Mouse (Mus musculus) embryonic fibroblast, embryonic 13.5 days (primary cell): ENCODE data around the gene Crebrf. TPM values are rescaled to one million over a fixed set of nuclear protein-coding genes. Genes with fewer than 3 reads are reported as not detected.

Source experiments
- H3K27ac ChIP-seq: 2 replicates; pipeline ENCODE4 v1.5.1; 2012; ENCODE audit warnings: low read length, control low read depth, inconsistent platforms; ENCODE audit not compliant: insufficient read depth
- H3K4me1 ChIP-seq: 2 replicates; pipeline ENCODE4 v1.6.1; 2011; ENCODE audit warnings: low read length; ENCODE audit not compliant: control insufficient read depth, insufficient read depth
- H3K4me3 ChIP-seq: 2 replicates; pipeline ENCODE4 v1.5.1; 2011; ENCODE audit warnings: mild to moderate bottlenecking, control low read depth, low read length; ENCODE audit not compliant: insufficient read depth
- CTCF ChIP-seq: IDR thresholded peaks from 2 replicates; pipeline ENCODE4 v1.5.1; 2011; ENCODE audit warnings: mild to moderate bottlenecking, control low read depth, low read length, moderate library complexity, borderline replicate concordance; ENCODE audit not compliant: insufficient read depth
- POLR2A ChIP-seq: IDR thresholded peaks from 2 replicates; pipeline ENCODE4 v1.6.1; 2011; ENCODE audit warnings: low read depth, mild to moderate bottlenecking, control low read depth, low read length, moderate library complexity
- polyA plus RNA-seq: library from polyadenylated mRNA; stranded (reverse); fragments of >200 nt; gene quantifications from 2 replicates; pipeline ENCODE4 v1.2.4, GENCODE M21; 2011; ENCODE audit warnings: low read depth; ENCODE audit not compliant: missing spikeins, insufficient read length

Crebrf gene
- polyA plus RNA-seq, 1 experiment, result 14.4 TPM

- Histone ChIP-seq H3K27ac (no peak overlapping the region), H3K4me1 (no peaks in the 10 kb centered on the region; the same call in 1 of the 2 replicates), H3K4me3 (no peak overlapping the region)
- TF ChIP-seq POLR2A (no peak), CTCF (no peak)
Measured at GRCm38 (mm10) chr17:26719405-26719804, 4.0 kb downstream of the Crebrf start.

- Histone ChIP-seq H3K27ac (no peak overlapping the region), H3K4me3 (no peak overlapping the region), H3K4me1 (peaks cover 3% of the 10 kb centered on the region)
- TF ChIP-seq CTCF (no peak), POLR2A (no peak)
Measured at GRCm38 (mm10) chr17:26721802-26722201, 6.4 kb downstream of the Crebrf start.

- H3K4me3 ChIP-seq, result no peak overlapping the region
- H3K27ac ChIP-seq, result no peak overlapping the region
- TF ChIP-seq POLR2A, result no peak
- no peak for TF ChIP-seq CTCF
- peaks cover 10% of the 10 kb centered on the region for H3K4me1 ChIP-seq
Measured at GRCm38 (mm10) chr17:26724790-26725189, 9.3 kb downstream of the Crebrf start.

- H3K4me1 ChIP-seq, result peaks cover 10% of the 10 kb centered on the region
- no peak overlapping the region for H3K27ac ChIP-seq
- TF ChIP-seq CTCF, result no peak
- no peak for TF ChIP-seq POLR2A
- H3K4me3 ChIP-seq, result no peak overlapping the region
Measured at GRCm38 (mm10) chr17:26726674-26727073, 11.2 kb downstream of the Crebrf start.

GRCm38 (mm10) chr17:26727110-26727755 is 11.8 kb downstream of the Crebrf start:
- Histone ChIP-seq H3K4me1 (peaks cover 10% of the 10 kb centered on the region), H3K4me3 (no peak overlapping the region), H3K27ac (peak overlapping the region; percentile 57)
- no peak for TF ChIP-seq CTCF
- TF ChIP-seq POLR2A, result no peak

GRCm38 (mm10) chr17:26742581-26742980 is 27.1 kb downstream of the Crebrf start:
- Histone ChIP-seq H3K27ac (no peak overlapping the region), H3K4me1 (no peaks in the 10 kb centered on the region), H3K4me3 (no peak overlapping the region)
- TF ChIP-seq POLR2A (no peak), CTCF (no peak)

- H3K4me1 ChIP-seq, result no peaks in the 10 kb centered on the region
- no peak overlapping the region for H3K27ac ChIP-seq
- TF ChIP-seq POLR2A (no peak), CTCF (no peak)
- no peak overlapping the region for H3K4me3 ChIP-seq
Measured at GRCm38 (mm10) chr17:26743294-26743693, 27.8 kb downstream of the Crebrf start.

- Histone ChIP-seq H3K27ac (no peak overlapping the region), H3K4me3 (no peak overlapping the region), H3K4me1 (no peaks in the 10 kb centered on the region)
- TF ChIP-seq CTCF (no peak), POLR2A (no peak)
Measured at GRCm38 (mm10) chr17:26749975-26750374, 34.5 kb downstream of the Crebrf start.

- Histone ChIP-seq H3K4me3 (no peak overlapping the region), H3K4me1 (no peaks in the 10 kb centered on the region), H3K27ac (no peak overlapping the region)
- TF ChIP-seq POLR2A (no peak), CTCF (no peak)
Measured at GRCm38 (mm10) chr17:26752297-26752696, 36.8 kb downstream of the Crebrf start.

GRCm38 (mm10) chr17:26753476-26753875 is 38.0 kb downstream of the Crebrf start:
- no peak overlapping the region for H3K4me3 ChIP-seq
- TF ChIP-seq CTCF (no peak), POLR2A (no peak)
- H3K4me1 ChIP-seq, result no peaks in the 10 kb centered on the region
- H3K27ac ChIP-seq, result no peak overlapping the region
